Mouse (Mus musculus) midbrain, embryonic 10.5 days (tissue): ENCODE results near the gene Coro2b. TPM values are rescaled to one million over a fixed set of nuclear protein-coding genes. Genes with fewer than 3 reads are reported as not detected.

Experiments
- DNase-seq: peaks from one replicate; pipeline ENCODE4 v3.0.0-alpha.2; 2017; ENCODE audit warnings: low spot score
- H3K27ac ChIP-seq: fragments of 300-500 bp; sonication (generic); replicated peaks from 2 replicates; pipeline ENCODE4 v1.5.1; 2016; ENCODE audit warnings: mild to moderate bottlenecking
- H3K27me3 ChIP-seq: fragments of 300-500 bp; sonication (generic); 2 replicates; pipeline ENCODE4 v1.6.1; 2016; ENCODE audit warnings: low read depth, mild to moderate bottlenecking; ENCODE audit not compliant: poor library complexity, severe bottlenecking
- H3K36me3 ChIP-seq: fragments of 300-500 bp; sonication (generic); 2 replicates; pipeline ENCODE4 v1.6.1; 2016; ENCODE audit warnings: mild to moderate bottlenecking, moderate library complexity
- H3K4me1 ChIP-seq: fragments of 300-500 bp; sonication (generic); 2 replicates; pipeline ENCODE4 v1.6.1; 2016
- H3K4me3 ChIP-seq: fragments of 300-500 bp; sonication (generic); 2 replicates; pipeline ENCODE4 v1.5.1; 2016; ENCODE audit warnings: mild to moderate bottlenecking, moderate library complexity
- H3K9me3 ChIP-seq: fragments of 300-500 bp; sonication (generic); replicated peaks from 2 replicates; pipeline ENCODE4 v1.6.1; 2016; ENCODE audit warnings: mild to moderate bottlenecking
- WGBS: fragments of 180-500 bp; shearing (Covaris S2); methylation state at CpG from one replicate; pipeline ENCODE4 v1.1.7; 2016; 5-methylcytosine and 5-hydroxymethylcytosine counted together
- polyA plus RNA-seq: library from polyadenylated mRNA; unstranded; fragments of >200 nt; fragmentation: Nextera tagmentation; extraction: Ambion mirVana; gene quantifications from 2 replicates; pipeline ENCODE4 v1.2.1, GENCODE M21; 2016

Coro2b gene
- polyA plus RNA-seq, 1 experiment from 2014 or later, result 12.8 TPM

GRCm38 (mm10) chr9:62506467-62507067, 30.3 kb downstream of the Coro2b start:
- H3K9me3 ChIP-seq, result no peaks in the 10 kb centered on the region
- 88% methylated on average over 11 of the region's 11 CpGs for whole genome bisulfite sequencing
- H3K27me3 ChIP-seq, result no peaks in the 10 kb centered on the region
- H3K4me1 ChIP-seq, result peaks cover 53% of the 10 kb centered on the region
- H3K27ac ChIP-seq, result no peak overlapping the region
- DNase-seq, result no peak
- no peak overlapping the region for H3K4me3 ChIP-seq
- H3K36me3 ChIP-seq, result no peaks in the 10 kb centered on the region

- Histone ChIP-seq H3K9me3 (no peaks in the 10 kb centered on the region), H3K4me1 (peaks cover 32% of the 10 kb centered on the region), H3K27me3 (no peaks in the 10 kb centered on the region), H3K4me3 (no peak overlapping the region), H3K27ac (no peak overlapping the region), H3K36me3 (no peaks in the 10 kb centered on the region)
- WGBS, result 74% methylated on average over 7 of the region's 7 CpGs
- no peak for DNase-seq
These were observed 32.7 kb downstream of the Coro2b start for GRCm38 (mm10) chr9:62504129-62504528.

- no peak for DNase-seq
- WGBS, result 79% methylated on average over 2 of the region's 2 CpGs
- Histone ChIP-seq H3K4me1 (peaks cover 25% of the 10 kb centered on the region), H3K9me3 (no peaks in the 10 kb centered on the region), H3K4me3 (no peak overlapping the region), H3K27me3 (no peaks in the 10 kb centered on the region), H3K27ac (0 out of 2 replicates have a peak overlapping the region, but pooled peaks have one; percentile 25), H3K36me3 (no peaks in the 10 kb centered on the region)
These were observed 34.5 kb downstream of the Coro2b start for GRCm38 (mm10) chr9:62502361-62502760.

GRCm38 (mm10) chr9:62501566-62501965, 35.3 kb downstream of the Coro2b start:
- Histone ChIP-seq H3K4me3 (no peak overlapping the region), H3K27me3 (no peaks in the 10 kb centered on the region), H3K36me3 (no peaks in the 10 kb centered on the region), H3K27ac (no peak overlapping the region), H3K4me1 (peaks cover 26% of the 10 kb centered on the region), H3K9me3 (no peaks in the 10 kb centered on the region)
- WGBS, result 94% methylated on average over 3 of the region's 3 CpGs
- no peak for DNase-seq

GRCm38 (mm10) chr9:62500007-62500406, 36.8 kb downstream of the Coro2b start:
- H3K36me3 ChIP-seq, result no peaks in the 10 kb centered on the region
- DNase-seq, result no peak
- 78% methylated on average over 4 of the region's 4 CpGs for WGBS
- H3K4me3 ChIP-seq, result no peak overlapping the region
- no peaks in the 10 kb centered on the region for H3K9me3 ChIP-seq
- H3K4me1 ChIP-seq, result peaks cover 15% of the 10 kb centered on the region; the same call in 1 of the 2 replicates
- H3K27ac ChIP-seq, result no peak overlapping the region
- H3K27me3 ChIP-seq, result no peaks in the 10 kb centered on the region

GRCm38 (mm10) chr9:62498945-62499344, 37.9 kb downstream of the Coro2b start:
- Histone ChIP-seq H3K4me1 (peaks cover 15% of the 10 kb centered on the region; the same call in 1 of the 2 replicates), H3K4me3 (no peak overlapping the region), H3K36me3 (no peaks in the 10 kb centered on the region), H3K9me3 (no peaks in the 10 kb centered on the region), H3K27me3 (no peaks in the 10 kb centered on the region), H3K27ac (no peak overlapping the region)
- no peak for DNase-seq
- WGBS, result 89% methylated on average over 6 of the region's 6 CpGs

GRCm38 (mm10) chr9:62497135-62498092, 39.4 kb downstream of the Coro2b start:
- WGBS, result 78% methylated on average over 18 of the region's 18 CpGs
- Histone ChIP-seq H3K27me3 (no peaks in the 10 kb centered on the region), H3K27ac (peak overlapping the region; percentile 49), H3K36me3 (no peaks in the 10 kb centered on the region), H3K4me3 (no peak overlapping the region), H3K4me1 (peaks cover 15% of the 10 kb centered on the region), H3K9me3 (no peaks in the 10 kb centered on the region)
- DNase-seq, result no peak

GRCm38 (mm10) chr9:62492306-62492990, 44.4 kb downstream of the Coro2b start:
- H3K27me3 ChIP-seq, result no peaks in the 10 kb centered on the region
- no peaks in the 10 kb centered on the region for H3K9me3 ChIP-seq
- H3K36me3 ChIP-seq, result 0 out of 2 replicates have a peak, but pooled peaks cover 5% of the 10 kb centered on the region
- DNase-seq, result no peak
- no peak overlapping the region for H3K27ac ChIP-seq
- H3K4me3 ChIP-seq, result no peak overlapping the region
- H3K4me1 ChIP-seq, result peaks cover 26% of the 10 kb centered on the region
- 82% methylated on average over 6 of the region's 6 CpGs for WGBS

GRCm38 (mm10) chr9:62491611-62492010, 45.2 kb downstream of the Coro2b start:
- no peak for DNase-seq
- WGBS, result 93% methylated on average over 5 of the region's 5 CpGs
- Histone ChIP-seq H3K27ac (no peak overlapping the region), H3K4me1 (peaks cover 29% of the 10 kb centered on the region), H3K9me3 (no peaks in the 10 kb centered on the region), H3K4me3 (no peak overlapping the region), H3K36me3 (0 out of 2 replicates have a peak, but pooled peaks cover 5% of the 10 kb centered on the region), H3K27me3 (no peaks in the 10 kb centered on the region)

- 69% methylated on average over 3 of the region's 3 CpGs for WGBS
- H3K36me3 ChIP-seq, result 0 out of 2 replicates have a peak, but pooled peaks cover 5% of the 10 kb centered on the region
These were observed 45.7 kb downstream of the Coro2b start for GRCm38 (mm10) chr9:62491104-62491503.

GRCm38 (mm10) chr9:62484107-62484506, 52.7 kb downstream of the Coro2b start:
- no peak for DNase-seq
- Histone ChIP-seq H3K27ac (no peak overlapping the region), H3K4me1 (peaks cover 40% of the 10 kb centered on the region), H3K9me3 (no peaks in the 10 kb centered on the region), H3K4me3 (no peak overlapping the region), H3K27me3 (no peaks in the 10 kb centered on the region), H3K36me3 (0 out of 2 replicates have a peak, but pooled peaks cover 4% of the 10 kb centered on the region)
- WGBS, result 60% methylated on average over 4 of the region's 4 CpGs

More at GRCm38 (mm10) chr9:62491104-62491503, 45.7 kb downstream of the Coro2b start:
- Histone ChIP-seq H3K4me1 (peaks cover 29% of the 10 kb centered on the region), H3K27ac (no peak overlapping the region), H3K9me3 (no peaks in the 10 kb centered on the region), H3K4me3 (no peak overlapping the region), H3K27me3 (no peaks in the 10 kb centered on the region)
- DNase-seq, result no peak

GRCm38 (mm10) chr9:62482788-62483187, 54.1 kb downstream of the Coro2b start:
- Histone ChIP-seq H3K27ac (no peak overlapping the region), H3K36me3 (no peaks in the 10 kb centered on the region), H3K9me3 (no peaks in the 10 kb centered on the region), H3K4me3 (no peak overlapping the region), H3K4me1 (peaks cover 33% of the 10 kb centered on the region), H3K27me3 (no peaks in the 10 kb centered on the region)
- 85% methylated on average over 3 of the region's 3 CpGs for WGBS
- no peak for DNase-seq
